Mouse (Mus musculus) ES-Bruce4 (cell line): ENCODE results near the gene Pip5k1b. TPM values are rescaled to one million over a fixed set of nuclear protein-coding genes. Genes with fewer than 3 reads are reported as not detected.

ENCODE experiments used
- H3K27ac ChIP-seq: 2 replicates; pipeline ENCODE4 v1.5.1; 2012; ENCODE audit warnings: low read length, inconsistent platforms; ENCODE audit not compliant: insufficient read depth
- H3K27me3 ChIP-seq: 2 replicates; pipeline ENCODE4 v1.6.1; 2012; ENCODE audit warnings: mild to moderate bottlenecking, low read length, inconsistent platforms; ENCODE audit not compliant: control insufficient read depth, poor library complexity, insufficient read depth, severe bottlenecking
- H3K36me3 ChIP-seq: 2 replicates; pipeline ENCODE4 v1.6.1; 2012; ENCODE audit warnings: inconsistent platforms, mild to moderate bottlenecking, low read length, moderate library complexity; ENCODE audit not compliant: control insufficient read depth, poor library complexity, insufficient read depth, severe bottlenecking
- H3K4me1 ChIP-seq: one replicate; pipeline ENCODE4 v1.8.1; 2011; ENCODE audit warnings: low read length; ENCODE audit not compliant: control insufficient read depth, insufficient read depth
- H3K4me3 ChIP-seq: 2 replicates; pipeline ENCODE4 v1.5.1; 2011; ENCODE audit warnings: low read depth, mild to moderate bottlenecking, low read length
- H3K9ac ChIP-seq: 2 replicates; pipeline ENCODE4 v1.6.1; 2012; ENCODE audit warnings: low read depth, mild to moderate bottlenecking, inconsistent platforms; ENCODE audit not compliant: poor library complexity, severe bottlenecking
- H3K9me3 ChIP-seq: replicated peaks from 2 replicates; pipeline ENCODE4 v1.6.1; 2012; ENCODE audit warnings: mild to moderate bottlenecking, low read length, inconsistent platforms; ENCODE audit not compliant: control insufficient read depth, poor library complexity, insufficient read depth, severe bottlenecking
- CTCF ChIP-seq: IDR thresholded peaks from one replicate; pipeline ENCODE4 v1.8.1; 2011; ENCODE audit warnings: low read depth, low read length
- EP300 ChIP-seq: IDR thresholded peaks from 2 replicates; pipeline ENCODE4 v1.6.1; 2011; ENCODE audit warnings: low read depth, low read length; ENCODE audit not compliant: insufficient read depth
- POLR2A ChIP-seq: IDR thresholded peaks from one replicate; pipeline ENCODE4 v1.8.1; 2011; ENCODE audit warnings: low read length; ENCODE audit not compliant: insufficient read depth
- polyA plus RNA-seq: library from polyadenylated mRNA; stranded (reverse); fragments of >200 nt; gene quantifications from 2 replicates; pipeline ENCODE4 v1.2.4, GENCODE M21; 2011; ENCODE audit warnings: low read depth; ENCODE audit not compliant: missing spikeins, insufficient read depth, insufficient read length

The Pip5k1b gene
- polyA plus RNA-seq, 1 experiment, result 4.0 TPM

GRCm38 (mm10) chr19:24535161-24535560, 20.5 kb downstream of the Pip5k1b start:
- no peak overlapping the region for H3K27ac ChIP-seq
- H3K27me3 ChIP-seq, result no peaks in the 10 kb centered on the region
- H3K9ac ChIP-seq, result no peak overlapping the region
- TF ChIP-seq EP300 (no peak), POLR2A (no peak), CTCF (no peak)
- H3K36me3 ChIP-seq, result no peaks in the 10 kb centered on the region
- H3K4me1 ChIP-seq, result no peaks in the 10 kb centered on the region
- H3K9me3 ChIP-seq, result no peaks in the 10 kb centered on the region
- no peak overlapping the region for H3K4me3 ChIP-seq

DNA sequence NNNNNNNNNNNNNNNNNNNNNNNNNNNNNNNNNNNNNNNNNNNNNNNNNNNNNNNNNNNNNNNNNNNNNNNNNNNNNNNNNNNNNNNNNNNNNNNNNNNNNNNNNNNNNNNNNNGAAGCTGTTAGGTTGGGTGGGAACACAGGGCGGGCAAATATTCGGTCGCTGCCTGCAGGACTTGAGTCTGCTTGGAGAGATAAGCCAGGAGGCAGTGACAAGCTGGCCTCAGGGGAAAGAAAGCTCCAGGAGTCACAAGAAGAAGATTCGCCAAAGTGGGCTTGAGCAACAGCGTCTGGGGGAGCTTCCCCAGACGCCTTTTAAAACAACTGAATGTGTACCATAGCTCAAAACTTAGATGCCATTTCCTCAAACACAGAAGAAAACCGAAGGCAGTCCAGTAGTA, 20.9 kb downstream of the Pip5k1b start:
- no peak overlapping the region for H3K27ac ChIP-seq
- no peaks in the 10 kb centered on the region for H3K4me1 ChIP-seq
- TF ChIP-seq POLR2A, result no peak
- TF ChIP-seq CTCF, result no peak
- TF ChIP-seq EP300, result no peak
- no peaks in the 10 kb centered on the region for H3K27me3 ChIP-seq
- no peaks in the 10 kb centered on the region for H3K9me3 ChIP-seq
- H3K4me3 ChIP-seq, result no peak overlapping the region
- no peaks in the 10 kb centered on the region for H3K36me3 ChIP-seq
- no peak overlapping the region for H3K9ac ChIP-seq

DNA sequence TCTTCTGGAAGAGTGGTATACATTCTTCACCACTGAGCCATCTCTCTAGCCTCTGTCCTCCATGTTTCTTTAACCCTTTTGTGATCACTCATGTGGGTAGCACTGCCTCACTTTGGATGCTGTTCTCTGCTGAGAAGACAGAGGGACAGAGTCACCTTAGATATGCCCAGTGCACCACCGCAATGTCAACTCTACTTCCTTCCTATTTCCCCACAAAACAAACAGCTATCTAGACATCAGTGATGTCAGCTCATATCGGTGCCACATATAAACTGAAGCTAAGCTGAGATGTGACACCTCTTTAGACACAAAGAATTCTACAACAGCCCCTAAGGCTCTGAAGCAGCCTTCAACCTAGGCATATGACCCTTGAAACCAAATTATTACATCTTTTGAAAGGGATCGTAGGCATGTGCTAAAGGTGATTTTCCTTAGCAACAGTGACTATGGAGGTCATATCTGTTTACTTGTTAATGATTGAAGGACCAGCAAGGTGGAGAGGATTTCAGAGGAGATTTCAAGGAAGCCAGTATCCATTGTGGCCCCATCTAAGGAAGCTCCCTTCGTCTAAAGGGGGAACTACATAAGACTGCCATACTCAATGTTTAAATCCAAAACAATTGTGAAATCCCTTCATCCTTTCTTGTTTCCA, 26.6 kb downstream of the Pip5k1b start:
- H3K4me1 ChIP-seq, result no peaks in the 10 kb centered on the region

GRCm38 (mm10) chr19:24528129-24528730, 27.4 kb downstream of the Pip5k1b start:
- H3K27me3 ChIP-seq, result no peaks in the 10 kb centered on the region
- H3K36me3 ChIP-seq, result no peaks in the 10 kb centered on the region
- H3K9me3 ChIP-seq, result no peaks in the 10 kb centered on the region
- TF ChIP-seq CTCF, result no peak
- no peak for TF ChIP-seq EP300
- TF ChIP-seq POLR2A, result no peak
- no peak overlapping the region for H3K27ac ChIP-seq
- H3K9ac ChIP-seq, result no peak overlapping the region
- no peak overlapping the region for H3K4me3 ChIP-seq
- H3K4me1 ChIP-seq, result no peaks in the 10 kb centered on the region

More for the DNA sequence above, 26.6 kb downstream of the Pip5k1b start:
- Histone ChIP-seq H3K27me3 (no peaks in the 10 kb centered on the region), H3K27ac (no peak overlapping the region), H3K4me3 (no peak overlapping the region), H3K36me3 (no peaks in the 10 kb centered on the region), H3K9ac (no peak overlapping the region), H3K9me3 (no peaks in the 10 kb centered on the region)
- TF ChIP-seq CTCF (no peak), EP300 (no peak), POLR2A (no peak)

GRCm38 (mm10) chr19:24527613-24527948, 28.1 kb downstream of the Pip5k1b start:
- H3K4me3 ChIP-seq, result no peak overlapping the region
- no peaks in the 10 kb centered on the region for H3K9me3 ChIP-seq
- H3K27ac ChIP-seq, result no peak overlapping the region
- no peaks in the 10 kb centered on the region for H3K36me3 ChIP-seq
- H3K9ac ChIP-seq, result no peak overlapping the region
- TF ChIP-seq POLR2A (no peak), CTCF (no peak), EP300 (no peak)
- no peaks in the 10 kb centered on the region for H3K27me3 ChIP-seq
- H3K4me1 ChIP-seq, result no peaks in the 10 kb centered on the region

- TF ChIP-seq POLR2A (no peak), EP300 (no peak), CTCF (no peak)
- Histone ChIP-seq H3K4me1 (no peaks in the 10 kb centered on the region), H3K9ac (no peak overlapping the region)
Measured at GRCm38 (mm10) chr19:24526731-24527612, 28.7 kb downstream of the Pip5k1b start.

More at GRCm38 (mm10) chr19:24526731-24527612, 28.7 kb downstream of the Pip5k1b start:
- Histone ChIP-seq H3K27ac (no peak overlapping the region), H3K4me3 (no peak overlapping the region), H3K36me3 (no peaks in the 10 kb centered on the region), H3K9me3 (no peaks in the 10 kb centered on the region), H3K27me3 (no peaks in the 10 kb centered on the region)
